Mouse (Mus musculus): Measurements from ENCODE around the gene Atp2a1.

DNA sequence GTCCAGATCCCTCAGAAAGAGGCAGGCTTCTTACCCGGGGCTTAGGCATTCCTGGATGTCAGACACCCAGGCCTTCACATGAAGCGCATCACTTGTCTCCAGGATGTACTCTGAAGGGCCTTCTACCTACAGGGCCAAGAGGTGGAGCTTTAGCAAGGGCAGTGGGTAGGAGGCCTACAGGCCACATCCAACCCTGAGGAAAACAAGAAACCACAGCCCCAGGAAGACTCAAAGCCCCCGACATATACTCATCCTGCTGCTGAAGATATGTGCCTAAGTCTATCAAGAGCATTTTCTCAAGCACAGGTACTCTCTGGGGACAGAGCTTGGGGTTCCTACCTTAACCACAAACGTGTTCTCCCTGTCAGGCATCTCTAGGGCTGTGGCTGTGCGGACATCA lies 8.5 kb upstream of the Atp2a1 start:
- TF ChIP-seq CTCF (IDR thresholded peaks at IDR 0.05; ENCODE audit: control insufficient read depth, insufficient read depth, insufficient read length) (no peak), MYOG (IDR thresholded peaks at IDR 0.05; ENCODE audit: control insufficient read depth, extremely low read depth, insufficient read length) (no peak), CEBPB (IDR thresholded peaks at IDR 0.05; ENCODE audit: low read depth) (no peak)
